Mouse (Mus musculus): ENCODE results near the gene Rin2.

DNA sequence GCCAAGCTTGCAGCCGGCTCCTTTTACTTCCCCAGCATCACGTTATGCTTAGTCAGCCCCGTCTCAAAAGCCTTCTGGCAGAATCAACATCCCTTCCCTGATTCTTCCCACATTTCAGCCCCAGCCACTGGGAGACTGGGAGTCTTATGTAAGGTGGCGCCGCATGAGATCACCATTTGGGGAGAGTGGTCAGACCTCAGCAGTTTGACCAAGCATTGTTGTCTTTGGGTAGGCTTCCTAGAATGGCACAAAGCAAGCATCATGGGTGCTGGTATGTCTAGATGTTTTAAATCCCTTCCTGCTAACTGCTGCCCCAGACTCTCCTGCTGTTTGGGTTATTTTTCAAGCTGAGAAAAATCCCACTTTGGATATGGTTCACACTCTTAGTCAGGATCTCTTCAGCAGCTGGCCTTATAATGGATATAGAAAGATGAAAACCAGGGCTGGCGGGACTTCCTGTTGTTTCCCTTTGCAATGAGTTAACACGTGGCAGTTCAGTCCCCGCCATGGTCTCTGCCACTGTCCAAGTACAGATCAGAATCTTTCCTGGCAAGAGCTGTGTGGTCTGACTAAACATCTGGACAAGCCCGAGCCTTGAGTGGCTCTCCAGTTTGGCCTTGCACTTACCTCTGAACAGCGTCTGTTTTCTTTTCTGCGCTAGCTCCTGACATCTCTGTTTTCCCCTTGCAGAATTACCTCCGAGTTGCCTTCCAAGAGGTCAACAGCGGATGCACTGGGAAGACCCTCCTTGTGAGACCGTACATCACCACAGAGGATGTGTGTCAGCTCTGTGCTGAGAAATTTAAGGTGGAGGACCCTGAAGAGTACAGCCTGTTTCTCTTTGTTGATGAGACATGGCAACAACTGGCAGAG, 210.1 kb downstream of the Rin2 start:
- TF ChIP-seq MYOD1 (IDR thresholded peaks at IDR 0.05; ENCODE audit: control insufficient read depth, insufficient read length, low read depth) (no peak), CTCF (IDR thresholded peaks at IDR 0.05; ENCODE audit: control insufficient read depth, insufficient read depth, insufficient read length) (no peak), CEBPB (IDR thresholded peaks at IDR 0.05; ENCODE audit: low read depth) (no peak), MAX (IDR thresholded peaks at IDR 0.05) (no peak), MYOG (IDR thresholded peaks at IDR 0.05; ENCODE audit: control insufficient read depth, extremely low read depth, insufficient read length) (no peak), USF1 (IDR thresholded peaks at IDR 0.05; ENCODE audit: low read depth) (no peak)
